Mouse (Mus musculus): ENCODE data around the gene Lpp. TPM values are rescaled to one million over a fixed set of nuclear protein-coding genes. Genes with fewer than 3 reads are reported as not detected.

Lpp gene
- polyA plus RNA-seq, 1 experiment from 2014 or later, result 69.5 TPM

- no peak overlapping the region for H3K4me3 ChIP-seq (replicated peaks)
- no peak for ATAC-seq (ENCODE audit: insufficient read depth, low FRiP score, low read depth)
- H3K27me3 ChIP-seq (replicated peaks), result no peaks in the 10 kb centered on the region
- no peak overlapping the region for H3K9ac ChIP-seq
- H3K27ac ChIP-seq, result peak overlapping the region; percentile 28; the same call in 1 of the 2 replicates
- H3K4me2 ChIP-seq, result no peak overlapping the region
- no peaks in the 10 kb centered on the region for H3K9me3 ChIP-seq
- 40% methylated on average over 1 of the region's 1 CpGs for WGBS
- H3K4me1 ChIP-seq, result peaks cover 24% of the 10 kb centered on the region; the same call in 1 of the 2 replicates
- H3K36me3 ChIP-seq, result no peaks in the 10 kb centered on the region
Observed at GRCm38 (mm10) chr16:24441338-24441737, 48.0 kb downstream of the Lpp start.

GRCm38 (mm10) chr16:24442500-24443122 is 49.3 kb downstream of the Lpp start:
- no peak overlapping the region for H3K9ac ChIP-seq
- peaks cover 25% of the 10 kb centered on the region; the same call in 1 of the 2 replicates for H3K4me1 ChIP-seq
- H3K4me3 ChIP-seq (replicated peaks), result no peak overlapping the region
- no peaks in the 10 kb centered on the region for H3K27me3 ChIP-seq (replicated peaks)
- no peak overlapping the region for H3K4me2 ChIP-seq
- no peak for ATAC-seq (ENCODE audit: insufficient read depth, low FRiP score, low read depth)
- H3K9me3 ChIP-seq, result no peaks in the 10 kb centered on the region
- H3K36me3 ChIP-seq, result no peaks in the 10 kb centered on the region
- H3K27ac ChIP-seq, result peak overlapping the region; percentile 48
- WGBS, result 25% methylated on average over 5 of the region's 5 CpGs

DNA sequence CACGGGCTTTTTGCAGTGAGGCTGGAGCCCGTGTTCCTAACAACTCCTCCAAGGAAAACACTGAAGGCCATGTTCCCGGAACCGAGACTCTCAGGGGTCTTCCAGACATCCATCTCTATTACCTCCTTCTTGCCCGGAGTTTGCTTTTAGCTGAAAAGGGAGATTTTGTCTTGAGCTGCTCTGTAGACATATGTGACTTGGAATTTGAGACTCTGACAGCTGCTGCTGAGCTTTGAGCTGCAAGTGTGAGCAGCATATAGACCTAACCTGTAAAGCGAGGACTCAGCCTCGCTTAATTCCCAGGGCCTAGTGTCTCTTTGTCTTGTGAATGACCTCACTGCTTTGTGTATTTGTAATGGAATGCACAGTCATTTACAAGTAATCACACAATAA is 49.8 kb downstream of the Lpp start:
- Histone ChIP-seq H3K9ac (no peak overlapping the region), H3K9me3 (no peaks in the 10 kb centered on the region), H3K4me1 (peaks cover 29% of the 10 kb centered on the region), H3K27ac (peak overlapping the region; percentile 48), H3K4me2 (no peak overlapping the region), H3K27me3 (replicated peaks) (no peaks in the 10 kb centered on the region), H3K4me3 (replicated peaks) (no peak overlapping the region), H3K36me3 (no peaks in the 10 kb centered on the region)
- ATAC-seq (ENCODE audit: insufficient read depth, low FRiP score, low read depth), result no peak
- 27% methylated on average over 7 of the region's 7 CpGs for WGBS

- Histone ChIP-seq H3K36me3 (no peaks in the 10 kb centered on the region), H3K4me1 (peaks cover 31% of the 10 kb centered on the region), H3K27ac (peak overlapping the region; percentile 48; the same call in 1 of the 2 replicates), H3K9me3 (no peaks in the 10 kb centered on the region), H3K4me3 (replicated peaks) (no peak overlapping the region), H3K4me2 (no peak overlapping the region), H3K9ac (no peak overlapping the region), H3K27me3 (replicated peaks) (no peaks in the 10 kb centered on the region)
- 46% methylated on average over 5 of the region's 5 CpGs for WGBS
- ATAC-seq (ENCODE audit: insufficient read depth, low FRiP score, low read depth), result no peak; the same call in 1 of the 2 replicates
Observed at GRCm38 (mm10) chr16:24443555-24443954, 50.2 kb downstream of the Lpp start.

GRCm38 (mm10) chr16:24444818-24445217 is 51.5 kb downstream of the Lpp start:
- ATAC-seq (ENCODE audit: insufficient read depth, low FRiP score, low read depth), result no peak
- no peak overlapping the region for H3K9ac ChIP-seq
- H3K4me2 ChIP-seq, result no peak overlapping the region
- H3K9me3 ChIP-seq, result no peaks in the 10 kb centered on the region
- no peaks in the 10 kb centered on the region for H3K36me3 ChIP-seq
- peaks cover 36% of the 10 kb centered on the region for H3K4me1 ChIP-seq
- H3K4me3 ChIP-seq (replicated peaks), result no peak overlapping the region
- H3K27ac ChIP-seq, result no peak overlapping the region
- no peaks in the 10 kb centered on the region for H3K27me3 ChIP-seq (replicated peaks)
- 54% methylated on average over 4 of the region's 4 CpGs for WGBS

GRCm38 (mm10) chr16:24445473-24445872 is 52.2 kb downstream of the Lpp start:
- Histone ChIP-seq H3K4me1 (peaks cover 37% of the 10 kb centered on the region), H3K27me3 (replicated peaks) (no peaks in the 10 kb centered on the region), H3K4me2 (no peak overlapping the region), H3K27ac (no peak overlapping the region), H3K9me3 (no peaks in the 10 kb centered on the region), H3K36me3 (no peaks in the 10 kb centered on the region), H3K9ac (no peak overlapping the region), H3K4me3 (replicated peaks) (no peak overlapping the region)
- no peak for ATAC-seq (ENCODE audit: insufficient read depth, low FRiP score, low read depth)
- 78% methylated on average over 3 of the region's 3 CpGs for WGBS

GRCm38 (mm10) chr16:24446449-24446848 is 53.1 kb downstream of the Lpp start:
- Histone ChIP-seq H3K4me2 (no peak overlapping the region), H3K27ac (no peak overlapping the region), H3K4me3 (replicated peaks) (no peak overlapping the region), H3K27me3 (replicated peaks) (no peaks in the 10 kb centered on the region), H3K9ac (no peak overlapping the region), H3K4me1 (peaks cover 34% of the 10 kb centered on the region), H3K9me3 (no peaks in the 10 kb centered on the region), H3K36me3 (no peaks in the 10 kb centered on the region)
- ATAC-seq (ENCODE audit: insufficient read depth, low FRiP score, low read depth), result no peak
- WGBS, result 77% methylated on average over 1 of the region's 1 CpGs

GRCm38 (mm10) chr16:24447666-24448492 is 54.6 kb downstream of the Lpp start:
- H3K4me2 ChIP-seq, result peak overlapping the region; percentile 41; the same call in 1 of the 2 replicates
- H3K4me1 ChIP-seq, result peaks cover 33% of the 10 kb centered on the region
- H3K9ac ChIP-seq, result no peak overlapping the region
- peak overlapping the region; percentile 8; the same call in 1 of the 2 replicates for H3K4me3 ChIP-seq (replicated peaks)
- peak; percentile 79 for ATAC-seq (ENCODE audit: insufficient read depth, low FRiP score, low read depth)
- 30% methylated on average over 7 of the region's 7 CpGs for WGBS
- peak overlapping the region; percentile 77 for H3K27ac ChIP-seq
- H3K27me3 ChIP-seq (replicated peaks), result no peaks in the 10 kb centered on the region
- H3K9me3 ChIP-seq, result no peaks in the 10 kb centered on the region
- no peaks in the 10 kb centered on the region for H3K36me3 ChIP-seq

DNA sequence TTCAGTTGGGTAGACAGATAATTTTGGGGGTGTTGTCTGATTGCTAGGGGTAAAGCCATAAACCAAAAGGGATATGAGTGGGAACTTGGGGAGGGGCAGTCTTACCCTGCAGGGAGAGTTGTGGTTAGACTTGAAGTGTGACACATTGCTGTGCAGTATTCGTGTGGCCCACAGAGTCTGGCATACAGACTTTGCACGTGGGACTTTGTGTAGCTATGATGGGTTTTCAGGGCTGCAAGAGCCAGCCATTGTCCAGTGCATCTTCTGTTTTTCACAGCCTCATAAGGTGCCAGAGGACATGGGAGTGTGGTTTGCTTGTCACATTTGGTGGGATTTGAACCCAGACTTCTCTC is 55.2 kb downstream of the Lpp start:
- H3K9me3 ChIP-seq, result no peaks in the 10 kb centered on the region
- H3K9ac ChIP-seq, result no peak overlapping the region
- no peaks in the 10 kb centered on the region for H3K36me3 ChIP-seq
- peak overlapping the region; percentile 8; the same call in 1 of the 2 replicates for H3K4me3 ChIP-seq (replicated peaks)
- H3K4me2 ChIP-seq, result peak overlapping the region; percentile 41; the same call in 1 of the 2 replicates
- no peak for ATAC-seq (ENCODE audit: insufficient read depth, low FRiP score, low read depth)
- H3K4me1 ChIP-seq, result peaks cover 27% of the 10 kb centered on the region
- 58% methylated on average over 2 of the region's 2 CpGs for WGBS
- H3K27ac ChIP-seq, result peak overlapping the region; percentile 77
- no peaks in the 10 kb centered on the region for H3K27me3 ChIP-seq (replicated peaks)

DNA sequence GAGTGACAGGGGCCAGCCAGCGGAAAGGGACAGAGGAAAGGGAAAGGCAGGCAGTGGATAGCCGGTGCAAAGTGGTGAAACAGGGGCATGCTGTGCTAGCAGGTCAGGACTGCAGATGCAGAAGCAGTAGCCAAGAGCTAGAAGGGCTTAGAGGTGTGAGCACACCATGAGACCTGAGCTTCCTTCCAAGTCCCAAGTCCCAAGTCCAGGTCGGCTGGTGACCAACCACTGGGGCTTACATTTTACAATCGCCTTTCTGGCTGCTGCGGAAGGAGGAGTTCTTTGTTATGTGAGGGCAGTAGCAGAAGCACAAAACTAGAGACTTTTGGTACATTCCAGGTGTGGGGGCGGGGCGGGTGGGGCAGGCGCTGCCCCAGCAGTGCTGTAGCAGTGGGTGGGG is 56.5 kb downstream of the Lpp start:
- no peaks in the 10 kb centered on the region for H3K27me3 ChIP-seq (replicated peaks)
- no peaks in the 10 kb centered on the region for H3K36me3 ChIP-seq
- H3K9ac ChIP-seq, result 0 out of 2 replicates have a peak overlapping the region, but pooled peaks have one; percentile 9
- WGBS, result 23% methylated on average over 8 of the region's 8 CpGs
- ATAC-seq (ENCODE audit: insufficient read depth, low FRiP score, low read depth), result 0 out of 2 replicates have a peak, but pooled peaks have one; percentile 28
- H3K4me3 ChIP-seq (replicated peaks), result peak overlapping the region; percentile 12; the same call in 1 of the 2 replicates
- H3K4me2 ChIP-seq, result peak overlapping the region; percentile 41
- H3K9me3 ChIP-seq, result no peaks in the 10 kb centered on the region
- H3K27ac ChIP-seq, result peak overlapping the region; percentile 52; the same call in 1 of the 2 replicates
- H3K4me1 ChIP-seq, result peaks cover 29% of the 10 kb centered on the region

- WGBS, result 48% methylated on average over 5 of the region's 5 CpGs
- Histone ChIP-seq H3K9me3 (no peaks in the 10 kb centered on the region), H3K4me1 (peaks cover 32% of the 10 kb centered on the region), H3K9ac (no peak overlapping the region), H3K27me3 (replicated peaks) (no peaks in the 10 kb centered on the region), H3K36me3 (no peaks in the 10 kb centered on the region), H3K27ac (peak overlapping the region; percentile 16; the same call in 1 of the 2 replicates), H3K4me2 (peak overlapping the region; percentile 41), H3K4me3 (replicated peaks) (no peak overlapping the region)
- ATAC-seq (ENCODE audit: insufficient read depth, low FRiP score, low read depth), result no peak
Observed at GRCm38 (mm10) chr16:24450256-24450655, 56.9 kb downstream of the Lpp start.

- no peak overlapping the region for H3K27ac ChIP-seq
- H3K36me3 ChIP-seq, result no peaks in the 10 kb centered on the region
- no peak for ATAC-seq (ENCODE audit: insufficient read depth, low FRiP score, low read depth)
- WGBS, result 65% methylated on average over 5 of the region's 5 CpGs
- H3K9ac ChIP-seq, result no peak overlapping the region
- H3K9me3 ChIP-seq, result no peaks in the 10 kb centered on the region
- H3K4me3 ChIP-seq (replicated peaks), result no peak overlapping the region
- peaks cover 38% of the 10 kb centered on the region for H3K4me1 ChIP-seq
- no peak overlapping the region for H3K4me2 ChIP-seq
- no peaks in the 10 kb centered on the region for H3K27me3 ChIP-seq (replicated peaks)
Observed at GRCm38 (mm10) chr16:24451123-24451522, 57.8 kb downstream of the Lpp start.

Data from stomach, embryonic 15.5 days (tissue).